Mouse (Mus musculus): ENCODE results near the gene Lzts3. TPM values are rescaled to one million over a fixed set of nuclear protein-coding genes. Genes with fewer than 3 reads are reported as not detected.

The Lzts3 gene
- polyA plus RNA-seq, 1 experiment, result 114 TPM

- no peak for DNase-seq (ENCODE audit: extremely low spot score in 1 of 2, low spot score in 1 of 2)
These were observed 58.6 kb downstream of the Lzts3 start for GRCm38 (mm10) chr2:130583902-130584560.

Other genes starting within 250 kb of the Lzts3 start
- 14.2 and 16.3 TPM in 2 replicates for gene Cpxm1, start 245.2 kb downstream of the Lzts3 start, polyA plus RNA-seq (2012; rRNA removed)
- gene Gm28372, start 237.6 kb downstream of the Lzts3 start, polyA plus RNA-seq (2012; rRNA removed), result not detected in 2 replicates
- not detected in 2 replicates for gene 1700020A23Rik, start 237.5 kb downstream of the Lzts3 start, polyA plus RNA-seq (2012; rRNA removed)
- not detected in 2 replicates for gene Tmem239, start 236.3 kb downstream of the Lzts3 start, polyA plus RNA-seq (2012; rRNA removed)
- 98.1 and 115 TPM in 2 replicates for gene Vps16, start 218.5 kb downstream of the Lzts3 start, polyA plus RNA-seq (2012; rRNA removed)
- 22.7 and 24.3 TPM in 2 replicates for gene Pced1a, start 218.1 kb downstream of the Lzts3 start, polyA plus RNA-seq (2012; rRNA removed)
- 143 and 161 TPM in 2 replicates for gene Ptpra, start 192.5 kb downstream of the Lzts3 start, polyA plus RNA-seq (2012; rRNA removed)
- gene Mrps26, start 79.1 kb downstream of the Lzts3 start, polyA plus RNA-seq (2012; rRNA removed), result 80.5 and 86.1 TPM in 2 replicates
- gene Oxt, start 66.6 kb downstream of the Lzts3 start, polyA plus RNA-seq (2012; rRNA removed), result 0.76 TPM in 1 of 2 replicates, not detected in the other
- gene Avp, start 60.2 kb downstream of the Lzts3 start, polyA plus RNA-seq (2012; rRNA removed), result 0.50 and 0.76 TPM in 2 replicates
- 3.8 TPM in 2 replicates for gene Fastkd5, start 12.8 kb downstream of the Lzts3 start, polyA plus RNA-seq (2012; rRNA removed)
- gene Ubox5, start 12.8 kb downstream of the Lzts3 start, polyA plus RNA-seq (2012; rRNA removed), result 9.8 and 11.2 TPM in 2 replicates
- 97.5 and 108 TPM in 2 replicates for gene Ddrgk1, start 21.9 kb upstream of the Lzts3 start, polyA plus RNA-seq (2012; rRNA removed)
- gene Itpa, start 24.8 kb upstream of the Lzts3 start, polyA plus RNA-seq (2012; rRNA removed), result 53.3 and 58.1 TPM in 2 replicates
- gene Slc4a11, start 54.7 kb upstream of the Lzts3 start, polyA plus RNA-seq (2012; rRNA removed), result 0.96 and 1.2 TPM in 2 replicates